Mouse (Mus musculus) adrenal gland (tissue): ENCODE measurements around the gene Aldh16a1.
"Not testable (repeated sequence)": the region's sequence is repeated elsewhere in the genome, so short reads cannot be mapped to it uniquely, and the experiment has no call there.

Experiments used
- intact Hi-C: fragments of 180-260 bp; cut with DNase I; formaldehyde crosslinking; loops from one replicate; pipeline ENCODE4 v1.15.1; 2025

The Aldh16a1 gene

DNA sequence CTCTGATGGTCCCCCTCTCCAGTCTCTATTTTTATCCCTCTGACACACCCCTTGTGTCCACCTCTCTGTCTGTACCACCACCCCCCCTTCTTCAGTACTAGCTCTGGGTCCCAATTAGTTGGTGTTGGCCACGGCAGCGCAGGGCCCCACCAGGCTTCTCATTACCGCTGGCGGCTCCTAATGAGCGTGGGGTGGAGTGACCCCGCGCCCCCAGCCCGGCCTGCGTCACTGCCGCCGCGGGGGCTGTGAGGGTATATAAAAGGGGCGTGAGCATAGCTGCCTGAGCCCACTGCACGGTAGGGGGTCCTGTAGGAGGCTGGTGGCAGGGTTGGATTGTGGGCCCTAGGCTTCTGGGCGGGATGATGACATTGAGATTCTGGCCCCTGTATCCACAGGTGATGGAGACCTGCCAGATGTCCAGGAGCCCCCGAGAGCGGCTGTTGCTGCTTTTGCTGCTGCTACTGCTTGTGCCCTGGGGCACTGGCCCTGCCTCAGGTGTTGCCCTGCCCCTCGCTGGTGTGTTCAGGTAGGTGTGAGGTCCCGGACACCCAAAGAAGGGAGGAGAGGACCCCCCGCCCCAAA is 26.6 kb upstream of the Aldh16a1 start, which contains the start of gene Pth2:
TSS of gene Pth2 (plus strand) at position 100 of the 582 bp plus-strand sequence.
- intact Hi-C loops = no loop called here

DNA sequence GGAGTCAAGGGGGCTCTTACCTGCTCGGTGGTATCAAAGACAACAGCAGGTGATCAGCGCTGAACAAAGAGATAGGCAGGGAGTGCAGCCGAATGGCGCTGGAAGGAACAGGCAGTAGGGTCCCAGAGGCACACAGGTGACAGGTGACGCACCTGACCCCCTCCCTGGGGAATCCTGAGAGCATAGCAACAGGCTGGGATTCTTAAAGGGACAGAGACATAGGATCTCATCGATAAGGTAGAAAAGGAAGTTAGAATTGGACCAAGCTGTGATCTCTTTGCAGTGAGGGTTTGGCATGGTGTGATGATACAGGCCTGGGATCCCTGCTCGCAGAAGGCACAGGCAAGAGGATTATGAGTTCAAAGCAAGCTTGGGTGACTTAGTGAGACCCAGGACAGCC is 25.1 kb upstream of the Aldh16a1 start, which contains the start of gene Gfy:
TSS of gene Gfy (minus strand) at position 101 of the 400 bp plus-strand sequence.
- intact Hi-C loops = no loop called here

DNA sequence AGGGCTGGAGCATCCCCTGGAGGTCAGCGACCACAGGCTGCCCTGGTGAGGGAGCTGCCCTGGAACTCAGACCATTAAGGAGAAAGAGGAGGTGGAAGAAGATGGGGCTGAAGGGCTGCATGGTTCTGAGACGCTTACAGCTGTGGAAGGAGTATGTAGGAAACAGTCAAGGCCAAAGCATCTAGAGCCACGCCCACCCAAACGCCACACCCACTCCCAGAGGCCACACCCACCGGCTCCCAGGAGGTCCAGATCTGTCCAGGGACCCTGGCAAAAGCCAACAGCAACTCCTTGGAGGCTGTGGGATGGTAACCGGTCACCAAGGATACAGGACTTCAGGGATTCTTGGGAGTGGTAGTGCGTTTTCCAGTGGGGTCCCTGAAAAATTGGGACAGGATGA is 24.2 kb upstream of the Aldh16a1 start:
- intact Hi-C loops = no loop called here

DNA sequence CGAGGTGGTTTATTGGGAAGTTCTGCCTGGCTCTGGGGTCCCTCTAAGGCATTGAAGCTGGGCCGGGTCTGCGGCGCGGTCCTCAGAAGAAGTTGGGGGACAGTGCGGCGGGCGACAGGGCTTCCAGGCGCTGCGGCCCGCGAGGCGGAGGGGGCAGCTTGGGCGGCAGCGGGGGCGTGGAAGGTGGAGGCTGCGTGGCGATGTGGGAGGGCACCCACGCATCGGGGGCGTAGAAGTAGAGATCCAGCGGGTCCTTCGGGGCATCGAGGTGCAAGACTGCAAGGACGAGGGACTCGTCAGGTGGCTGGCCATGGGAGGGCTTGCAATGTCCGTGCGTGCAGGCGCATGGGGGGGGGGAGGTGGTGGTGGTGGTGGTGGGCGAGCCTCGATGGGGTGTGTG is 22.0 kb upstream of the Aldh16a1 start:
- intact Hi-C loops = no loop called here

DNA sequence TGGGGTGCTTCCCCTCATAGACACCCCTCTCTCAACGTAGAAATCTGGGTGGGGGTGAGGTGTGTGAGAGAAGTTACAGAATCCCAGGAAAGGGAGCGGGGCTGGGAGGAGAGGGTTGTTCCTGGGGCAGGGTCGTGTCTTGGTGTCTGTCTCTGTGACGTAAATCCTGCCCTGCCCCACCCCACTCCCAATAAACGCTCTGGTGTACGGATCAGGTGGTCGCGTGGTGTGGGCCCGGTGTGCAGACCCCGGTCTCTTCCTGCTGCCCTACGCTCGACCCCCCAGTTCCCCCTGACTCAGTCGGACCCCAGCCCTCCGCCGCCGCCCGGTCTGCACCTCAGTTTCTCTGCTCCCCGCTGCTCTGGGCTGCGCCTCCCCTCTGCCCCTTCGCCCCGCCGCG is 21.5 kb upstream of the Aldh16a1 start:
- intact Hi-C loops = no loop called here

DNA sequence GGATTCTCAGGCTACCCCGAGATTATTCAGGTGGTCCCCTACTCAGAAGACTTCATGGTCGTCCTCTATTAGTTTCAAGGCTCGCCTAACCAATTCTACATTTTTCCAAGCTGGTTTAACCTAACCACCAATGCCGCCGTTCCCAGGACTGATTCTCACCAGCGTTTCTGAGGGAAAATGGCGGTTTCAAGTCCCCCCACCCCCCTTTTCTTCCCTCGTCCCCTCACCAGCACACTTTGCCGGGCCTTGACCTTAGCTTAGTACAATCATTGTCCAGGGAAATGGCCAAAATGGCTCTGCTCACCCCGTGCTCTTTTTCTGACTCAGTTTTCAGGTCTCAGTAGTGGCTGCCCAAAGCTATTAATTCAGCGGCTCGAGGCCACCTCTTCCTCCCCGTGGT is 21.0 kb upstream of the Aldh16a1 start:
- intact Hi-C loops = no loop called here

DNA sequence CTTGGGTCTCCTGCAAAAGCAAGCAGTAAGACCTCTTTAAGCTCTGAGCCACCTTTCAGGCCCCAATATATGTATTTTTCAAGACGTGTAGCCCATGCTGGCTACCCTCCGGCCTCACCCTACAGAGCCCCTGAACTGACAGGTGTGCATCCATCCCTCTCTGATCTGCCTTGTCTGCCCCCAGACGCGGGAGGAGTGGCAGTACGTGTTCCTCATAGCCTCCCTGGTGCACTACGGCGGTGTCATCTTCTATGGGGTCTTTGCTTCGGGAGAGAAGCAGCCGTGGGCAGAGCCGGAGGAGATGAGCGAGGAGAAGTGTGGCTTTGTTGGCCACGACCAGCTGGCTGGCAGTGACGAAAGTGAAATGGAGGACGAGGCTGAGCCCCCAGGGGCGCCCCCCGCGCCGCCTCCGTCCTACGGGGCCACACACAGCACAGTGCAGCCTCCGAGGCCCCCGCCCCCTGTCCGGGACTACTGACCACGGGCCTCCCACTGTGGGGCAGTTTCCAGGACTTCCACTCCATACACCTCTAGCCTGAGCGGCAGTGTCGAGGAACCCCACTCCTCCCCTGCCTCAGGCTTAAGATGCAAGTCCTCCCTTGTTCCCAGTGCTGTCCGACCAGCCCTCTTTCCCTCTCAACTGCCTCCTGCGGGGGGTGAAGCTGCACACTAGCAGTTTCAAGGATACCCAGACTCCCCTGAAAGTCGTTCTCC is 20.3 kb upstream of the Aldh16a1 start:
- intact Hi-C loops = no loop called here

DNA sequence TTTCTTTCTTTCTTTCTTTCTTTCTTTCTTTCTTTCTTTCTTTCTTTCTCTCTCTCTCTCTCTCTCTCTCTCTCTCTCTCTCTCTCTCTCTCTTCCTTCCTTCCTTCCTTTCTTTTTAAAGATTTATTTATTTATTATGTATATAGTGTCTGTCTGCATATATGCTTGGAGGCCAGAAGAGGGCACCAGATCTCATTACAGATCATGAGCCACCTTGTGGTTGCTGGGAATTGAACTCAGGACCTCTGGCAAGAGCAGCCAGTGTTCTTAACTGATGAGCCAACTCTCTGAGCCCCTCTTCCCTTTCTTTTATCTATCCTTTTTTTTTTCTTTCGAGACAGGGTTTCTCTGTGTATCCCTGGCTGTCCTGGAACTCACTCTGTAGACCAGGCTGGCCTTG is 19.4 kb upstream of the Aldh16a1 start:
- intact Hi-C loops = not testable (repeated sequence)

DNA sequence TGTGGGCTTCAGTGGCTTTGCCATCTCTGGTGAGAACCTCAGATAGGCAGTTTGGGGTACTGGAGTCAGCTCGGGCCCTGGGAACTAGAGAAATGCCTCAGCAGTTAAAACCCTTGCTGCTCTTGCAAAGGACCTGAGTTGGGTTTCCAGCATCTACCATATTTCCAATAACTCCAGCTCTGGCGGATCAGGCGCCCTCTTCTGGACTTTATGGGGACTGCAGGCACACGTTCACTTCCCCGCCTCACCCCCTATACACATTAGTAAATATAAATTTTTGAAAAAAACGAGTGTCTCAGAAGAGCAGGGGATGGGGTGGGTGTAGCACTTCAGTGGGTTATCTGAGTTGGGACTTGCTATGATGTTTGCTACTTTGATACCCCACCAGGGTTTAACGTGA is 18.6 kb upstream of the Aldh16a1 start:
- intact Hi-C loops = no loop called here

DNA sequence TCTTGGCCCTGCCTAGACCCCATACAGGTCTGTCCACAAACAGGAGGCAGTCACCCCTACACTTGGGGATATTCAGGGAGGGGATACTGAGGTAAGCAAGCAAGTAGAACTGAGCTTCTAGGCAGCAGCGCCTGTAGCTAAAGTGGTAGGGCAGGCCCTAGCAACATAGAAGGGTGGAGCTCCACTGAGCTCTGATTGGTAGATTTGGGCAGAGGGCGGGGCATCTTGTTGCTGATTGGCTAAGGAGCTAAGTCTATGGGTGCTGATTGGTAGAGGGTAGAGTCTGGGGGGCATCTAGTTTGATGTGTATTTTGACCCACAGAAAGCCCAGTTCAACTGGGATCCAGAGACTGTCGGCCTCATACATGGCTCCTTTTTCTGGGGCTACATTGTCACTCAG is 15.1 kb upstream of the Aldh16a1 start:
- intact Hi-C loops = no loop called here

DNA sequence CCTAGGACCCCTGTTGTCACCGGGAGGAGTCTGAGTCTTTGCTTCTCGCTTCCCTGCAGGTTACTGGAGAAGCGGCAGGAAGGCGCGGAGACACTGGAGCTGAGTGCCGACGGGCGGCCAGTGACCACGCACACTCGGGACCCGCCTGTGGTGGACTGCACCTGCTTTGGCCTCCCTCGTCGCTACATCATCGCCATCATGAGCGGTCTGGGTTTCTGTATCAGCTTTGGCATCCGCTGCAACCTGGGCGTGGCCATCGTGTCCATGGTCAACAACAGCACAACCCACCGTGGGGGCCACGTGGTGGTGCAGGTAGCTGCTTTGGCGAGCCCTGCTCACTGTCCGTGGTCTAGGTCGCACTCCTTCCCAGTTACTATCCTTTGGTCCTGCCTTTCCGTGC is 14.3 kb upstream of the Aldh16a1 start:
- intact Hi-C loops = no loop called here

DNA sequence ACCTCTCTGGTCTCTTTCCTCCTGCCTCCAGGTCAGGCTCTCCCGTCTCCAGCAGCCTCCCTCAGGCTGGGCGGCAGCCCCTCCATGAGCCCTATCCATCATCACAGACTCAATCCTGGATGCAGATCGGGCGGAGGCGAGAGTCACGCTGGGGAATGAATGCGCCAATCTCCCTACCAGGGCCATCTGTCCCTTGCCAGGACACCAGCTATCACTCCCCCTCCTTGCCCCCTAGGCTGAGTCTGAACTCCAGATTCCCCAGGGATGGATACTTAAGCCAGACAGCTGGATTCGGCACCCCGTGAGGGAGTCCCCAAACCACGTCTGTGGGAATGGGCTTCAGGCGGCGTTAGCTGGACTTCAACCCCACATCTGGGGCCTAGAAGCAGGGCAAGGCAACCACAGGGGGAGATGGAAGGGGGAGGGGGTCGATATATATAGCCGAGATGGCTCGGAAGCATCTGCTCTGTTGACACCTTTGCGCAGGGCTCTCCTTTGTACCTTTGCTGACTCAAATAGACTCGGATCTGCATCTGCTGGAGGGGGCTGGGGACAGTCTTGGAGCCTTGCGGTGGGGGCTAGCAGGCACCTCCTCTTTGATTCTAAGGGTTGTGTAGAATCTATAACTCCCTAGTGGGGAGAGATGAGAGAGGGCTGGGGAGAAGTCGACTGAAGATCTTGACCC is 13.5 kb upstream of the Aldh16a1 start:
- intact Hi-C loops = no loop called here

DNA sequence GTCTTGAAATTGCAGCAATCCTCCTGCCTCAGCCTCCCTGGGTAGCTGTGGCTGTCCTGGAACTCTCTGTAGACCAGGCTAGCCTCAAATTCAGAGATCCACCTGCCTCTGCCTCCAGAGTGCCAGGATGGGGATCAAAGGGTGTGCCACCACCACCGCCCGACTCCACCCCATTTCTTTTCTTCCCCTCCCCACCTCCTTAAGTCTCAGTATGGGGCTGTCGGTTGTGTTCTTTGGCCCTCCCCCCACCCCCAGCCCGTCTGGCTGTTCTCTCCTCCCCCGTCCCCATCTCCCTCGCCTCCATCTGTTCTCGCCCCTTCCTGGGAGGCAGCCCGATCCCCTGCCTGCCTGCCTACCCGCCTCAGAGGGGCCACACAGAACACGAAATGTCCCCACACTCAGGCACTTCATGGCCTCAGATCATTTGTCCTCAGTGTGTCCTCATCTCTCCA is 12.6 kb upstream of the Aldh16a1 start:
- intact Hi-C loops = no loop called here

DNA sequence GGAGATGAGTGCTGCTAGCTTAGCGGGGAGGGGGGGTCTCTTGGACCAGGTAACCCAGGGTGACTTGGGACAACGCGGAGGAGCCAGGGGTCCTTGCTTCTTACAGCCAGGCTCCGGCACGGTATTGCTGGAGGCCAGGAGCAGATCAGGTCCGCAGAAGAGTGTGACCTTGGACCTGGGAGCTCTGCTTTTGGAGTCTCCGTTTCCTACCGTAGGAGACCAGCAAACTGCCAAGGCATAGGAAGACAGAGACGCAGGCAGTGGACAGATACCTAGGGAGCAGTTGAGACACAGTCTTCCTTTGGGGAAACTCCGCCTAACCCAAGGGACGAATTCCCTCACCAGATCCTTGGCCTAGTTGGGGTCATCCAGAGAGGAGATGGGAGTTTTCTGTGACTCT is 11.3 kb upstream of the Aldh16a1 start:
- intact Hi-C loops = no loop called here

DNA sequence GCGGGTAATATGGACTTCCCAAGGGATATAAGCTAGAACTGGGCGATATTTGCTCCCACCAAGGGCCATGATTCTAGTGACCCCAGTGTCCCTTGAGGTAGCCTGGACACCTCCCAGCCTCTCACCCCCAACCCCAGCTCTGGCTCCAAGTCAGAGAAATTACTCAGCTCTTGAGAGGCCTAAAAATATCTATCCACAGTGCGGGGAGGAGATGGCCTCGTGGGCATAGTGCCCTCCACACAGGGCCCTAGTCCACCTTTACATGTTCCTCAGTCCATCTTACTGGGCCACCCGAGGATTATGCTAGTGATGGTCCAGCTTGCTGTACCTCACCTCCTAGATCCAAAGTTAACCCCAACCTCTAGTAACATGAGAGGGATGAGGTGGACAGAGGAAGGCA is 10.4 kb upstream of the Aldh16a1 start:
- intact Hi-C loops = no loop called here

DNA sequence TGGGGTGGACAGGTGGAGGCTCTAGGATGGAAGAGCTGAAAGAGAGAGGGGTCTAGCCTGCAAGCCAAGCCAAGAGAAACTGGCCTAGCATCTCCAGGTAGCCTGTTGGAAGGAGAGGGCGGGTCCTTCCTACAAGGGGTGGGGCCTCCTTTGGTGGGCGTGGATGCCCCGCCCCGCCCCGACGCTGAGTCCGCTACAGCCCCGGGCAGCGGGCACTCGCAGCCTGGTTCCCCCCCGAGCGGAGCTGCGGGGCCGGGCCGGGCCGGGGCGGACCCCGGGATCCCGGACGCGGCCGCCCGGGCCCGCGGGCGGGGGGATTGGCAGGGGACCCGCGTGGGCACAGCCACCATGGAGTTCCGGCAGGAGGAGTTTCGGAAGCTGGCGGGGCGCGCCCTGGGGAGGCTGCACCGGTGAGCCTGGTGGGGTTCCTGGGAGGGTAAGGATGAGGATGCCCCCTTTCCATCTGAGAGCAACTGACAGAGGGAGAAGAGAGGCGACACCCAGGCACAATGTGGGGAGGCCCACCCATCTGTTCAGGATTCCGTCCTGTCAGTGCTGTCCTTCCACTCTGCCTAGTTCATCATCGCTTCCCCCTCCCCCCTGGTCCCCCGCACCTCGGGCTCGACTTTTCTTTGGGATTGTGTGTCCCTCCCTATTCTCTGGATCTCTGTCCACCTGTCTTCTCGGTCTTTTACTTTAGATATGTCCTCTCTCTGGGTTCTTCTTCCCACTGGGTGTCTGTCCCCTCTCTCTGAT is 9.5 kb upstream of the Aldh16a1 start, which contains the start of gene Slc17a7:
TSS of gene Slc17a7 (plus strand) at position 215 of the 756 bp plus-strand sequence.
- intact Hi-C loops = loop anchor here (2.0 kb wide), 1 partner anchor 37 kb away; no protein-coding TSS in a partner anchor

DNA sequence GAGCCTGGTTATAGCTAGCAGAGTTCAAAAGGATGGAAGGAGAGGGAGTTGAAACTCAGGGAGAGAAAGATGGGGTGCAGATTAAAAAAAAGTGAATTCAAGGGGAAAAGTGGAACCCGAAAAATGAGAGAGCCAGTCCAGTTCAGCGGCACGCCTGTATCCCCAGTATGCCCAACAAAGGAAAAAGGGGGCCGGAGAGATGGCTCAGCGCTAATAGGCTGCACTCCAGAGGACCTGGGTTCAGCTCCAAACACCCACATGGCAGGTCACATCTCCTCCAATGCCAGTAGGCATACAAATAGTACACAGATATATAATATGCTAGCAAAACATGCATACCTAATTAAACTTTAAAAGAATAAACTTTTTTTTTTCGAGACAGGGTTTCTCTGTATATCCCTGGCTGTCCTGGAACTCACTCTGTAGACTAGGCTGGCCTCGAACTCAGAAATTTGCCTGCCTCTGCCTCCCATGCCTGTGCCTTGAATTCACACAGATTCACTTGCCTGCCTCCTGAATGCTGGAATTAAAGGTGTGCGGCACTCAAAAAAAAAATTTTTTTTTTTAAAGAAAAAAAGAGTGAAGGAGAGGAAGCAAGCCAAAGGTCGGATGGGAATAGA is 8.7 kb upstream of the Aldh16a1 start:
- intact Hi-C loops = loop anchor here (2.0 kb wide), 1 partner anchor 38 kb away; no protein-coding TSS in a partner anchor

DNA sequence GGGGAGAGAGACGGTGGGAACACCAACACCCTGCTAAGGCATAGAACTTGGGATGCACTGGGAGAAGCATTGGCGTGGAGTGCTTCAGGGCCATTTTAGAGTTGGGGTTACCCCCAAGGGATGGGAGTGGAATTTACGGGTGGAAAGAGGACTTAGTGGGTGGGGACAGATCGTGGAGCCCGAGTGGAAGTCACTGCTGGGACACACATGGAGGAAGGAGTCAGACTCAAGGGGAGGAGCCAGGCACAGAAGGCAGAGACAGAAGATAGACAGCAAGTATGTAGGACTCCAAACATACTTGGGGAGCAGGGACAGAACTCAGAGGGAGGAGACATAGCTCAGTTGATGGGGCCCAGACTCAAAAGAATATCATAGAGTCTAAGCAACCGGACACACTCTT is 8.2 kb upstream of the Aldh16a1 start:
- intact Hi-C loops = loop anchor here (2.0 kb wide), 1 partner anchor 38 kb away; no protein-coding TSS in a partner anchor

DNA sequence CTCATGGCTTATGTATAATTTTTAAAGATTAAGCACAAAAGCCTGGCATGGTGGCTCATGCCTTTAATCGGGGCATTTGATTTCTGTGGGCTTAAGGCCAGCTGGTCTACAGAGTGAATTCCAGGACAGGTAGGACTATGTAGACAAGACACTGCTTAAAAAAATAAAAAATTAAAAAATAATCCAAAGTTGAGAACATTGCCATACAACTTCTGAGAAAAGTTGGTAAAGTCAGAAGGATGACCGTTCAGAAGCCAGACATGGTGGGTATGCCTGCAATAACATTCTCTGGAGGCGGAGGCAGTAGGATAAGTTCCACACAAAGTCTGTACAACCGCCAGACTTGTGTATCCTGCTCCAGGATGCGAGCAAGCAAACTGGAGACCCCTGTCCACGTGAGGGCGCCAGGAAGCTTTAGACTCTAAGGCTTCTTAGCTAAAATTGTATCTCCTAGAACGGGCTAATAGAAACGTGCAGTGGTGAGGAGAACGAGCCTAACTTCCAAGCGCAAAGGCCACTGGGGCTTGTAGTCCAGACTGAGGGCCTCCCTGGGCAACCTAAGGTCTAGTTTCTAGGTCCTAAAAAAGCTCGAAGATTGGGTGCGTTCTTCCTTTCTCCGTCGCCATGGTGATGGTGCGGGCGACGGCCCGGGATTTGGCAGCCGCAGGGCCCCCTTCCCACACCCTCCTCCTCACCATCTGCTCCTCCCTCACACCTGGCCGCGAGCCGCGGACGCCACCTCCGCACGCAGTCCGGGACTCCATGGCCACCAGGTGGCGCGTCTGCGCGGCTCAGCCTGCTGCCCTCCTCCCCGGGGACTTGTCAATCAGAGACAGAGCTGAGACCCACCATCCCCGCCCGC is 7.5 kb upstream of the Aldh16a1 start:
- intact Hi-C loops = loop anchor here (2.0 kb wide), 1 partner anchor 39 kb away; no protein-coding TSS in a partner anchor

DNA sequence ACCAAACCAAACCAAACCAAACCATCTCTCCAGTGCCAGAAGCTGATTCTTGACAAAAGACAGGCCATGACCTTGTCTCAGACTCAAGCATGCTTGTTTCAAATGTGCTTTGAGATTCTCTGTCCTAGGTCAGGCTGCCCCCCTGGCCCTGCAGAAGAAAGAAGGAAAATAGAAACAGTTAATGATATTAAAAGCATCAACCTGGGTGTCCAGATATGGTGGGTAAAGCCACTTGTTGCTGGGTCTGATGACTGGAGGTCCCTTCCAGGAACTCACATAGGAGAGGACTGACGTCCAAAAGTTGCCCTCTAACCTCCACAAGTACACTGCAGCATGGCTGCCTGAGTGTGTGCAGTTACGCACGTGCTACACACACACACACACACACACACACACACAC is 6.5 kb upstream of the Aldh16a1 start:
- intact Hi-C loops = no loop called here
